Mouse (Mus musculus): ENCODE data around the gene Frmpd4. TPM values are rescaled to one million over a fixed set of nuclear protein-coding genes. Genes with fewer than 3 reads are reported as not detected.

The Frmpd4 gene
- polyA plus RNA-seq, 1 experiment: 18.6 TPM

- H3K4me1 ChIP-seq (ENCODE audit: control insufficient read depth, insufficient read depth, low read length): no peaks in the 10 kb centered on the region
- H3K4me3 ChIP-seq (ENCODE audit: insufficient read depth, low read length): no peak overlapping the region
- TF ChIP-seq POLR2A (IDR thresholded peaks at IDR 0.05; ENCODE audit: extremely low read depth, insufficient read depth, low read length) (no peak), CTCF (IDR thresholded peaks at IDR 0.05; ENCODE audit: extremely low read depth, insufficient read depth, low read length) (no peak)
- no peak overlapping the region for H3K27ac ChIP-seq (ENCODE audit: insufficient read depth, low read length)
Measured at GRCm38 (mm10) chrX:168163001-168163400, 414.0 kb downstream of the Frmpd4 start.

DNA sequence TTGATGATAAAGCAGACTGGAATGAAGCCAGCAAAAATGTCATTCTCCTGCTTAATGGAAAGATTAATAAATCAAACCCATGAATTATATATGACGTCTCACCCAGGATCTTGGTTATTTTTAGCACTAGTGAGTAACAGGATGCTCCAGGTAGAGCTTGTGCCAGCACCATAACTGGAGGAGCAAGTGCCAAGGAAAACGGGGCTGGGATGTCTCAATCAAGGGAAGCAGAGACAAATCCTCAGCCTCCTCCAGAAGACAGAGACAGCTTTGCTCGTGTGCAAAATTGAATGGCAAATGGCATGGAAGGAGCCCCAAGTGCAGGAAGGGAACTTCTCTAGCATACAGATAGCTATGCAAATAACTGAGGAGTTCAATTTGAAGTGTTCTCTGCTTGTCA, 418.2 kb downstream of the Frmpd4 start:
- Histone ChIP-seq H3K4me3 (ENCODE audit: insufficient read depth, low read length) (no peak overlapping the region), H3K27ac (ENCODE audit: insufficient read depth, low read length) (no peak overlapping the region), H3K4me1 (ENCODE audit: control insufficient read depth, insufficient read depth, low read length) (no peaks in the 10 kb centered on the region)
- TF ChIP-seq CTCF (IDR thresholded peaks at IDR 0.05; ENCODE audit: extremely low read depth, insufficient read depth, low read length): no peak
- TF ChIP-seq POLR2A (IDR thresholded peaks at IDR 0.05; ENCODE audit: extremely low read depth, insufficient read depth, low read length): no peak

- no peak for TF ChIP-seq CTCF (IDR thresholded peaks at IDR 0.05; ENCODE audit: extremely low read depth, insufficient read depth, low read length)
- TF ChIP-seq POLR2A (IDR thresholded peaks at IDR 0.05; ENCODE audit: extremely low read depth, insufficient read depth, low read length): no peak
- H3K27ac ChIP-seq (ENCODE audit: insufficient read depth, low read length): no peak overlapping the region
- H3K4me1 ChIP-seq (ENCODE audit: control insufficient read depth, insufficient read depth, low read length): no peaks in the 10 kb centered on the region
- H3K4me3 ChIP-seq (ENCODE audit: insufficient read depth, low read length): no peak overlapping the region
Measured at GRCm38 (mm10) chrX:168141051-168141450, 436.0 kb downstream of the Frmpd4 start.

- TF ChIP-seq POLR2A (IDR thresholded peaks at IDR 0.05; ENCODE audit: extremely low read depth, insufficient read depth, low read length) (no peak), CTCF (IDR thresholded peaks at IDR 0.05; ENCODE audit: extremely low read depth, insufficient read depth, low read length) (no peak)
- peak overlapping the region; percentile 78 for H3K4me3 ChIP-seq (ENCODE audit: insufficient read depth, low read length)
- H3K27ac ChIP-seq (ENCODE audit: insufficient read depth, low read length): peak overlapping the region; percentile 56; the same call in 1 of the 2 replicates
- no peaks in the 10 kb centered on the region; the same call in 1 of the 2 replicates for H3K4me1 ChIP-seq (ENCODE audit: control insufficient read depth, insufficient read depth, low read length)
Measured at GRCm38 (mm10) chrX:168124043-168124442, 453.0 kb downstream of the Frmpd4 start.

DNA sequence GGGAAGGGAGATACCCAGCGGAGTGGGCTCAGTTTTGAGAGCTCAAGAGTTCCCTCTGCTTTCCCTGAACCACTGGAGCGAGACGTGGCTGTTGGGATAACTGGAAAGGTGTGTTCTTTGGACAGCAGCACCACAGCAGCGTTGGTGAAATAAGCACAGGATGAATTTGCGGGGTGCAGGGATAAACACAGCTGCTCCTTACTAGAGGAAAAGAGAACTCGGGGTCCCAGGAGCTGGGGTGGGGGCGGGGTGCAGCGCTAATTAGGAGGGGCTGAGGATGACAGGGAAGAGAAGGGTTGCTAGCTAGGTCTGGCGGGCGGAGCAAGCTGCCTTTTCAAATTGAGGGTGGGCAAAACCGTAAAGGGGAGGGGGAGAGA, 453.5 kb downstream of the Frmpd4 start:
- Histone ChIP-seq H3K27ac (ENCODE audit: insufficient read depth, low read length) (peak overlapping the region; percentile 51), H3K4me3 (ENCODE audit: insufficient read depth, low read length) (peak overlapping the region; percentile 78), H3K4me1 (ENCODE audit: control insufficient read depth, insufficient read depth, low read length) (no peaks in the 10 kb centered on the region; the same call in 1 of the 2 replicates)
- TF ChIP-seq CTCF (IDR thresholded peaks at IDR 0.05; ENCODE audit: extremely low read depth, insufficient read depth, low read length) (no peak), POLR2A (IDR thresholded peaks at IDR 0.05; ENCODE audit: extremely low read depth, insufficient read depth, low read length) (no peak)

- Histone ChIP-seq H3K27ac (ENCODE audit: insufficient read depth, low read length) (peak overlapping the region; percentile 51), H3K4me1 (ENCODE audit: control insufficient read depth, insufficient read depth, low read length) (no peaks in the 10 kb centered on the region; the same call in 1 of the 2 replicates), H3K4me3 (ENCODE audit: insufficient read depth, low read length) (peak overlapping the region; percentile 78)
- TF ChIP-seq CTCF (IDR thresholded peaks at IDR 0.05; ENCODE audit: extremely low read depth, insufficient read depth, low read length) (no peak), POLR2A (IDR thresholded peaks at IDR 0.05; ENCODE audit: extremely low read depth, insufficient read depth, low read length) (peak; percentile 29; the same call in 1 of the 2 replicates)
Measured at GRCm38 (mm10) chrX:168122806-168123588, 454.0 kb downstream of the Frmpd4 start.

GRCm38 (mm10) chrX:168041589-168041988, 535.4 kb downstream of the Frmpd4 start:
- H3K27ac ChIP-seq (ENCODE audit: insufficient read depth, low read length): no peak overlapping the region
- TF ChIP-seq CTCF (IDR thresholded peaks at IDR 0.05; ENCODE audit: extremely low read depth, insufficient read depth, low read length): no peak
- TF ChIP-seq POLR2A (IDR thresholded peaks at IDR 0.05; ENCODE audit: extremely low read depth, insufficient read depth, low read length): no peak
- H3K4me1 ChIP-seq (ENCODE audit: control insufficient read depth, insufficient read depth, low read length): no peaks in the 10 kb centered on the region
- no peak overlapping the region for H3K4me3 ChIP-seq (ENCODE audit: insufficient read depth, low read length)

DNA sequence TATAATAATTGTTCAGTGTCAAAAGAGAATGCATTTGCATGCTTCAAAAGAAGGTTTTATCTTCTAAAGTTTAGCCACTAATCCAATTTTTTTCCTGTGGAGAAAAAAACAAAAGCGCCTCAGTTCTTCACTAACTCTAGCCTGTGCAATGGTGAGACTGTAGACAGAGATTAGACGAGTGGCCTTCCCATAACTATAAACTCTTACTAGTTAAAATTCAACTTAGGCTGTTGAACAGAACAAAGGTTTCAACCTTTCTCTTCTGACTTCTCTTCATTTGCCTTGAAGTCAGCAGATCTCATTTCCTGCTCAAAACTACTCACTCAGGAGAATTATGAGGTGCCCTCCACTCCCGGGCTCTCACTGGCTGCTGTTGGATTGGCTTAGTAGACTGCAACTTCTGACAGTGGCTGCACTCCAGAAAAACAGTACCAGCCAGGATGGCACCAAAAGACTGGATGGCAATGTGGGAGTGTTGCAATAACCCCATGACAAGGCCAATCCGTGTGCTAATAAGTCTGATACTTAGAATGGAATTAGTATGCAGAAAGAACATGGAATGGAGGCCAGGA, 556.4 kb downstream of the Frmpd4 start:
- TF ChIP-seq POLR2A (IDR thresholded peaks at IDR 0.05; ENCODE audit: extremely low read depth, insufficient read depth, low read length) (no peak), CTCF (IDR thresholded peaks at IDR 0.05; ENCODE audit: extremely low read depth, insufficient read depth, low read length) (no peak)
- no peak overlapping the region for H3K27ac ChIP-seq (ENCODE audit: insufficient read depth, low read length)
- no peak overlapping the region for H3K4me3 ChIP-seq (ENCODE audit: insufficient read depth, low read length)
- no peaks in the 10 kb centered on the region for H3K4me1 ChIP-seq (ENCODE audit: control insufficient read depth, insufficient read depth, low read length)

- TF ChIP-seq CTCF (IDR thresholded peaks at IDR 0.05; ENCODE audit: extremely low read depth, insufficient read depth, low read length) (no peak), POLR2A (IDR thresholded peaks at IDR 0.05; ENCODE audit: extremely low read depth, insufficient read depth, low read length) (no peak)
- no peak overlapping the region for H3K4me3 ChIP-seq (ENCODE audit: insufficient read depth, low read length)
Measured at GRCm38 (mm10) chrX:168017792-168018191, 559.2 kb downstream of the Frmpd4 start.

DNA sequence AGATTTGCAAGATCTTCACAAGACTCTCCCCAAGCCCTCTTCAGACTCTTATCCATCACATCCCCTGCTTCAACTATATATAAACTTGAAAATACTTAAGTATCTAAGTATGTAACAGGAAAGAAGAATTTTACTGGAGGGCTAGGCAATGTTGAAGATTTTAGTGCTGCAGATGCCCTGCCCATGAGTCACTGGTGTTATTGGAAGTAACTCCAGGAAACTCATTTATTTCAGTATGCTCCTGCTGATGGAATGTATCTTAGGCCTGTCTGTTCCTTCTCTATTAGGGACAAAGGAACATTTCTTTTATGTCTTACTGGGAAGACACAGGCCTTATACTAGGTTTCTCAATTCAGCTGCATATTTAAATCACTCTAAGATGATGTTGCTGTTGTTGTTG, 592.2 kb downstream of the Frmpd4 start:
- Histone ChIP-seq H3K4me3 (ENCODE audit: insufficient read depth, low read length) (no peak overlapping the region), H3K27ac (ENCODE audit: insufficient read depth, low read length) (no peak overlapping the region), H3K4me1 (ENCODE audit: control insufficient read depth, insufficient read depth, low read length) (no peaks in the 10 kb centered on the region)
- TF ChIP-seq CTCF (IDR thresholded peaks at IDR 0.05; ENCODE audit: extremely low read depth, insufficient read depth, low read length): no peak
- TF ChIP-seq POLR2A (IDR thresholded peaks at IDR 0.05; ENCODE audit: extremely low read depth, insufficient read depth, low read length): no peak

More at GRCm38 (mm10) chrX:168017792-168018191, 559.2 kb downstream of the Frmpd4 start:
- no peaks in the 10 kb centered on the region for H3K4me1 ChIP-seq (ENCODE audit: control insufficient read depth, insufficient read depth, low read length)
- H3K27ac ChIP-seq (ENCODE audit: insufficient read depth, low read length): no peak overlapping the region
